Mouse (Mus musculus): Measurements from ENCODE around the gene Ndufa12. TPM values are rescaled to one million over a fixed set of nuclear protein-coding genes. Genes with fewer than 3 reads are reported as not detected.

Gene Ndufa12
- total RNA-seq, 1 experiment from 2014 or later: 479 TPM

- DNase-seq: peak; percentile 44
These were observed 31.9 kb downstream of the Ndufa12 start for GRCm38 (mm10) chr10:94230172-94230981.

GRCm38 (mm10) chr10:94231025-94231424, 32.5 kb downstream of the Ndufa12 start:
- DNase-seq: no peak

- no peak for DNase-seq
These were observed 36.7 kb downstream of the Ndufa12 start for GRCm38 (mm10) chr10:94235200-94235599.

- DNase-seq: no peak
These were observed 42.8 kb downstream of the Ndufa12 start for GRCm38 (mm10) chr10:94241346-94241745.

- no peak for DNase-seq
These were observed 49.3 kb downstream of the Ndufa12 start for GRCm38 (mm10) chr10:94247748-94248349.

GRCm38 (mm10) chr10:94249575-94250456, 51.3 kb downstream of the Ndufa12 start:
- peak; percentile 27 for DNase-seq

GRCm38 (mm10) chr10:94253260-94253807, 54.8 kb downstream of the Ndufa12 start:
- no peak for DNase-seq

GRCm38 (mm10) chr10:94254766-94255165, 56.2 kb downstream of the Ndufa12 start:
- no peak for DNase-seq

GRCm38 (mm10) chr10:94255744-94256143, 57.2 kb downstream of the Ndufa12 start:
- DNase-seq: no peak

GRCm38 (mm10) chr10:94256518-94256917, 58.0 kb downstream of the Ndufa12 start:
- no peak for DNase-seq

GRCm38 (mm10) chr10:94260544-94260943, 62.0 kb downstream of the Ndufa12 start:
- no peak for DNase-seq

GRCm38 (mm10) chr10:94262646-94263045, 64.1 kb downstream of the Ndufa12 start:
- DNase-seq: no peak

GRCm38 (mm10) chr10:94263211-94263610, 64.7 kb downstream of the Ndufa12 start:
- no peak for DNase-seq

GRCm38 (mm10) chr10:94265656-94266542, 67.4 kb downstream of the Ndufa12 start:
- no peak for DNase-seq

Other genes starting within 250 kb of the Ndufa12 start
- gene Vezt, start 162.9 kb upstream of the Ndufa12 start, total RNA-seq (2021): 19.2 and 20.1 TPM in 2 replicates
- 8.2 and 9.2 TPM in 2 replicates for gene Fgd6, start 162.7 kb upstream of the Ndufa12 start, total RNA-seq (2021)
- gene Nr2c1, start 50.7 kb upstream of the Ndufa12 start, total RNA-seq (2021): 13.2 and 14.0 TPM in 2 replicates
- not detected in 2 replicates for gene Gm4792, start 100.0 kb downstream of the Ndufa12 start, total RNA-seq (2021)
- 29.1 and 36.0 TPM in 2 replicates for gene Tmcc3, start 113.2 kb downstream of the Ndufa12 start, total RNA-seq (2021)